In the genomic region with DNA sequence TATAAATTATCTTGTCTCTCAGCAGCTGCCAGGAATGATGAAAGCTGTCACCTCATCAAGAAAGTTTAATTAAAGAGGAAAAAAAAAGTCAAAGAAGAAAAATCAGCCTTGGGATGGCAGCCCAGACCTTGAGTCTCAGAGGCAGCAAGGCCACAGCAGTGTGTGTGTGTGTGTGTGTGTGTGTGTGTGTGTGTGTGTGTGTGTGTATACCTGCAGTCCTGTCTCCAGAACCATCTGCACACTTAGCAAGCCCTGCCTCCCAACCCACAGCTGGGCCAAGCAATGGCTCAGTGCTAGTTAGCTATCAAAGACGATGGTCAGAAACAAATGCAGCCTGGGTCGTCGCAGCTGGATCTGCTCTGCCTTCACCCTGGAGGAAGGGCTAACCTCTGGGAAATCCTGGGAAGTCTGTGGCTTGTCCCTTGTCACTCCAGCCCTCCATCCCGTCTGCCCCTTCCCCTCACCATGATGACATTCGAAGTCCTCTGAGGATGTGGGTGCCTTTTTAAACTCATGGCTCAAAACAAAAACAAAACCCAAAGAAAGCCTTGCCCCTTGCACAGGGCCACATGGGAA, we compare ENCODE assay signal across 19 mouse cellular contexts.
A peak's percentile ranks its signal among the peaks of the same experiment; 100 is the strongest.
DNase-seq lines count a peak whose midpoint lies in the region; ATAC-seq and TF ChIP-seq lines count a peak whose summit lies in the region.
"Had no signal": no experiment of that assay in that cellular context is flagged by ENCODE, and none has a peak within 500 bp of the region (broad histone marks: within the 10 kb centered on the region; RNA-seq: fewer than 3 reads in every experiment).

No protein-coding gene starts in this region.

- 63% methylated on average over 5 of the region's 5 CpGs for WGBS in hindbrain, embryonic 13.5 days
- 64% methylated on average over 5 of the region's 5 CpGs for WGBS in hindbrain, embryonic 12.5 days
- 49% methylated on average over 5 of the region's 5 CpGs for WGBS in kidney, postnatal 0 days

- DNase-seq in adrenal gland, postnatal 10 days: peak; percentile 47
- peak; percentile 52 for DNase-seq in kidney, postnatal 0 days (ENCODE audit: low spot score)
- peak; percentile 82 for DNase-seq in lung, postnatal 10 days
- no peak for DNase-seq in urinary bladder, postnatal 14 days (ENCODE audit: low spot score)
- no peak for DNase-seq in layer of hippocampus, postnatal 25 days (ENCODE audit: extremely low spot score in 1 of 2, low spot score in 1 of 2)
- DNase-seq in thymus, adult 18-20 months: no peak
- DNase-seq: cerebellum, adult 2 months; forebrain, postnatal 0 days; heart, postnatal 36 days; layer of hippocampus, adult 9-11 months; liver, postnatal 0 days had no signal

- peaks cover 27% of the 10 kb centered on the region for H3K4me1 ChIP-seq in hindbrain, embryonic 13.5 days (replicated peaks)
- no peaks in the 10 kb centered on the region; the same call in 1 of the 2 replicates for H3K4me1 ChIP-seq in hindbrain, embryonic 12.5 days
- no peaks in the 10 kb centered on the region for H3K4me1 ChIP-seq in kidney, postnatal 0 days (replicated peaks; ENCODE audit: insufficient read depth, low read length)
- H3K4me1 ChIP-seq: neural tube, embryonic 12.5 days had no signal

- no peak overlapping the region for H3K9ac ChIP-seq in hindbrain, embryonic 13.5 days
- H3K9ac ChIP-seq in hindbrain, embryonic 12.5 days: no peak overlapping the region
- H3K9ac ChIP-seq in kidney, postnatal 0 days (ENCODE audit: low read depth, low read length): no peak overlapping the region
- H3K9ac ChIP-seq: forebrain, postnatal 0 days; heart, embryonic 13.5 days; limb, embryonic 15.5 days; liver, postnatal 0 days; neural tube, embryonic 12.5 days had no signal

- no peak overlapping the region for H3K27ac ChIP-seq in hindbrain, embryonic 13.5 days
- H3K27ac ChIP-seq in hindbrain, embryonic 12.5 days: no peak overlapping the region
- no peak overlapping the region for H3K27ac ChIP-seq in kidney, postnatal 0 days
- H3K27ac ChIP-seq: embryonic facial prominence, embryonic 10.5 days; hindbrain, postnatal 0 days; limb, embryonic 15.5 days; midbrain, embryonic 10.5 days; neural tube, embryonic 12.5 days had no signal

- ATAC-seq in hindbrain, embryonic 13.5 days (ENCODE audit: low FRiP score): 0 out of 2 replicates have a peak, but pooled peaks have one; percentile 22
- ATAC-seq in hindbrain, embryonic 12.5 days (ENCODE audit: low FRiP score): no peak
- no peak for ATAC-seq in kidney, postnatal 0 days (replicated peaks; ENCODE audit: low FRiP score, low read depth)
- ATAC-seq: hindbrain, postnatal 0 days; liver, postnatal 0 days had no signal

- TF ChIP-seq CTCF in kidney, postnatal 0 days (IDR thresholded peaks at IDR 0.05; ENCODE audit: low read depth): no peak

- H3K9me3 ChIP-seq in hindbrain, embryonic 13.5 days: no peaks in the 10 kb centered on the region
- no peaks in the 10 kb centered on the region for H3K9me3 ChIP-seq in hindbrain, embryonic 12.5 days (replicated peaks)
- no peaks in the 10 kb centered on the region for H3K9me3 ChIP-seq in kidney, postnatal 0 days (replicated peaks; ENCODE audit: low read length)
- H3K9me3 ChIP-seq: embryonic facial prominence, embryonic 10.5 days; heart, embryonic 13.5 days; limb, embryonic 15.5 days; midbrain, embryonic 10.5 days; neural tube, embryonic 12.5 days had no signal

- H3K27me3 ChIP-seq in hindbrain, embryonic 13.5 days: no peaks in the 10 kb centered on the region
- H3K27me3 ChIP-seq in hindbrain, embryonic 12.5 days: no peaks in the 10 kb centered on the region
- no peaks in the 10 kb centered on the region for H3K27me3 ChIP-seq in kidney, postnatal 0 days (ENCODE audit: insufficient read depth, low read length)
- H3K27me3 ChIP-seq: heart, embryonic 13.5 days; limb, embryonic 15.5 days; neural tube, embryonic 12.5 days had no signal

- no peaks in the 10 kb centered on the region for H3K36me3 ChIP-seq in hindbrain, embryonic 13.5 days
- H3K36me3 ChIP-seq in hindbrain, embryonic 12.5 days: no peaks in the 10 kb centered on the region
- H3K36me3 ChIP-seq in kidney, postnatal 0 days (ENCODE audit: insufficient read depth, low read length): no peaks in the 10 kb centered on the region
- H3K36me3 ChIP-seq: embryonic facial prominence, embryonic 10.5 days; limb, embryonic 15.5 days; midbrain, embryonic 10.5 days; neural tube, embryonic 12.5 days had no signal

- no peak overlapping the region for H3K4me2 ChIP-seq in hindbrain, embryonic 13.5 days
- no peak overlapping the region for H3K4me2 ChIP-seq in hindbrain, embryonic 12.5 days (replicated peaks)
- H3K4me2 ChIP-seq in kidney, postnatal 0 days (ENCODE audit: low read length): no peak overlapping the region
- H3K4me2 ChIP-seq: heart, embryonic 13.5 days; limb, embryonic 15.5 days; neural tube, embryonic 12.5 days had no signal

- H3K4me3 ChIP-seq in hindbrain, embryonic 13.5 days: no peak overlapping the region
- no peak overlapping the region for H3K4me3 ChIP-seq in hindbrain, embryonic 12.5 days
- H3K4me3 ChIP-seq in kidney, postnatal 0 days (replicated peaks; ENCODE audit: low read depth, low read length): no peak overlapping the region
- H3K4me3 ChIP-seq: embryonic facial prominence, embryonic 10.5 days; heart, embryonic 13.5 days; limb, embryonic 15.5 days; midbrain, embryonic 10.5 days; neural tube, embryonic 12.5 days had no signal

Comparison
In these comparisons a context has a peak if more than half of its experiments do, and no peak if none do; other contexts are left out.
1. DNase-seq: peak in adrenal gland, postnatal 10 days (single experiment), kidney, postnatal 0 days (single experiment) and lung, postnatal 10 days (single experiment); none in urinary bladder, postnatal 14 days (single experiment), layer of hippocampus, postnatal 25 days (0 of 2) and thymus, adult 18-20 months (0 of 2).